In genomic region chr5:37015612-37016310, GRCm38 (mm10) we compare ENCODE assay signal across 10 mouse cellular contexts. TPM values are rescaled to one million over a fixed set of nuclear protein-coding genes. Genes with fewer than 3 reads are reported as not detected.
A peak's percentile ranks its signal among the peaks of the same experiment; 100 is the strongest.
DNase-seq lines count a peak whose midpoint lies in the region; ATAC-seq and TF ChIP-seq lines count a peak whose summit lies in the region.
"Had no signal": no experiment of that assay in that cellular context is flagged by ENCODE, and none has a peak within 500 bp of the region (broad histone marks: within the 10 kb centered on the region; RNA-seq: fewer than 3 reads in every experiment).

No protein-coding gene starts in this region.

- no peak overlapping the region for H3K9ac ChIP-seq in intestine, embryonic 14.5 days (ENCODE audit: low read length)
- no peak overlapping the region for H3K9ac ChIP-seq in intestine, embryonic 15.5 days
- peak overlapping the region; percentile 19; the same call in 1 of the 2 replicates for H3K9ac ChIP-seq in forebrain, postnatal 0 days
- H3K9ac ChIP-seq in limb, embryonic 11.5 days (ENCODE audit: low read length) = no peak overlapping the region
- H3K9ac ChIP-seq: liver, embryonic 15.5 days had no signal

- H3K9me3 ChIP-seq in intestine, embryonic 14.5 days (ENCODE audit: control insufficient read depth, low read length) = no peaks in the 10 kb centered on the region
- H3K9me3 ChIP-seq in intestine, embryonic 15.5 days = no peaks in the 10 kb centered on the region
- H3K9me3 ChIP-seq in forebrain, postnatal 0 days (ENCODE audit: low read length) = no peaks in the 10 kb centered on the region
- H3K9me3 ChIP-seq in limb, embryonic 11.5 days (ENCODE audit: control insufficient read depth, low read length) = no peaks in the 10 kb centered on the region
- H3K9me3 ChIP-seq: liver, embryonic 15.5 days had no signal

- no peak overlapping the region for H3K4me2 ChIP-seq in intestine, embryonic 14.5 days (ENCODE audit: low read length)
- no peak overlapping the region for H3K4me2 ChIP-seq in intestine, embryonic 15.5 days (replicated peaks)
- peak overlapping the region; percentile 49 for H3K4me2 ChIP-seq in forebrain, postnatal 0 days (ENCODE audit: low read depth)
- H3K4me2 ChIP-seq in limb, embryonic 11.5 days (ENCODE audit: low read depth, severe bottlenecking) = no peak overlapping the region
- H3K4me2 ChIP-seq: liver, embryonic 15.5 days had no signal

- TF ChIP-seq POLR2A in cerebellum, adult 2 months (IDR thresholded peaks at IDR 0.05; ENCODE audit: borderline replicate concordance, insufficient read depth, low read length) = no peak
- no peak for TF ChIP-seq POLR2A in olfactory bulb, adult 2 months (IDR thresholded peaks at IDR 0.05; ENCODE audit: insufficient read depth, low read depth, low read length)

- no peak overlapping the region for H3K4me3 ChIP-seq in intestine, embryonic 14.5 days (ENCODE audit: low read depth, low read length)
- no peak overlapping the region for H3K4me3 ChIP-seq in intestine, embryonic 15.5 days (replicated peaks)
- H3K4me3 ChIP-seq in cerebellum, adult 2 months (replicated peaks; ENCODE audit: insufficient read depth, low read depth, low read length) = peak overlapping the region; percentile 60
- H3K4me3 ChIP-seq in forebrain, postnatal 0 days (ENCODE audit: low read depth, low read length) = peak overlapping the region; percentile 23
- H3K4me3 ChIP-seq in limb, embryonic 11.5 days (ENCODE audit: low read depth, low read length) = no peak overlapping the region
- H3K4me3 ChIP-seq in olfactory bulb, adult 2 months (ENCODE audit: insufficient read depth, low read depth, low read length) = peak overlapping the region; percentile 34
- H3K4me3 ChIP-seq: liver, embryonic 15.5 days had no signal

- 6% methylated on average over 27 of the region's 27 CpGs for WGBS in intestine, embryonic 14.5 days
- WGBS in intestine, embryonic 15.5 days = 8% methylated on average over 27 of the region's 27 CpGs
- WGBS in cerebellum, adult 2 months = 5% methylated on average over 27 of the region's 27 CpGs
- 5% methylated on average over 27 of the region's 27 CpGs for WGBS in forebrain, postnatal 0 days
- 8% methylated on average over 27 of the region's 27 CpGs for WGBS in limb, embryonic 11.5 days
- WGBS in olfactory bulb, adult 2 months = 13% methylated on average over 27 of the region's 27 CpGs

- H3K27ac ChIP-seq in intestine, embryonic 14.5 days (ENCODE audit: low read depth) = no peak overlapping the region
- H3K27ac ChIP-seq in intestine, embryonic 15.5 days = no peak overlapping the region
- no peak overlapping the region for H3K27ac ChIP-seq in cerebellum, adult 2 months (ENCODE audit: insufficient read depth, low read length)
- no peak overlapping the region for H3K27ac ChIP-seq in forebrain, postnatal 0 days (ENCODE audit: low read depth, low read length)
- H3K27ac ChIP-seq in limb, embryonic 11.5 days (replicated peaks; ENCODE audit: low read depth, low read length) = no peak overlapping the region
- no peak overlapping the region for H3K27ac ChIP-seq in olfactory bulb, adult 2 months (ENCODE audit: insufficient read depth, low read depth, low read length)
- H3K27ac ChIP-seq: liver, embryonic 15.5 days had no signal

- peak; percentile 80 for DNase-seq in intestine, embryonic 14.5 days (ENCODE audit: low spot score)
- DNase-seq in ES-CJ7 (ENCODE audit: low read depth, low spot score) (peak; percentile 71), adipocyte (ENCODE audit: low spot score) (no peak)
- peak; percentile 54 to 61 for DNase-seq in cerebellum, adult 2 months
- DNase-seq in forebrain, postnatal 0 days = peak; percentile 41
- peak; percentile 80 for DNase-seq in limb, embryonic 11.5 days (ENCODE audit: low spot score)

- ATAC-seq in intestine, embryonic 14.5 days (replicated peaks; ENCODE audit: low FRiP score, low TSS enrichment, low read depth) = no peak
- ATAC-seq in intestine, embryonic 15.5 days = no peak
- peak; percentile 78 for ATAC-seq in forebrain, postnatal 0 days
- ATAC-seq in limb, embryonic 11.5 days (ENCODE audit: insufficient number of reproducible peaks, low FRiP score, low TSS enrichment, low read depth) = no peak

- H3K4me1 ChIP-seq in intestine, embryonic 14.5 days (replicated peaks; ENCODE audit: control insufficient read depth, insufficient read depth, low read length) = no peaks in the 10 kb centered on the region
- no peaks in the 10 kb centered on the region for H3K4me1 ChIP-seq in intestine, embryonic 15.5 days (replicated peaks)
- peaks cover 4% of the 10 kb centered on the region for H3K4me1 ChIP-seq in cerebellum, adult 2 months (ENCODE audit: control insufficient read depth, insufficient read depth, low read length)
- 0 out of 2 replicates have a peak, but pooled peaks cover 6% of the 10 kb centered on the region for H3K4me1 ChIP-seq in forebrain, postnatal 0 days (ENCODE audit: insufficient read depth)
- no peaks in the 10 kb centered on the region for H3K4me1 ChIP-seq in limb, embryonic 11.5 days (ENCODE audit: control insufficient read depth, insufficient read depth, low read length)
- H3K4me1 ChIP-seq in olfactory bulb, adult 2 months (ENCODE audit: control insufficient read depth, insufficient read depth, low read length) = peaks cover 6% of the 10 kb centered on the region
- H3K4me1 ChIP-seq: liver, embryonic 15.5 days had no signal

- H3K36me3 ChIP-seq in intestine, embryonic 14.5 days (ENCODE audit: control insufficient read depth, insufficient read depth, low read length) = no peaks in the 10 kb centered on the region
- H3K36me3 ChIP-seq in intestine, embryonic 15.5 days = no peaks in the 10 kb centered on the region
- H3K36me3 ChIP-seq in forebrain, postnatal 0 days (ENCODE audit: insufficient read depth) = no peaks in the 10 kb centered on the region
- H3K36me3 ChIP-seq in limb, embryonic 11.5 days (ENCODE audit: control insufficient read depth, insufficient read depth, low read length) = no peaks in the 10 kb centered on the region
- H3K36me3 ChIP-seq: liver, embryonic 15.5 days had no signal

- TF ChIP-seq CTCF in cerebellum, adult 2 months (IDR thresholded peaks at IDR 0.05; ENCODE audit: borderline replicate concordance, insufficient read depth, low read depth, low read length) = no peak
- no peak for TF ChIP-seq CTCF in forebrain, postnatal 0 days (IDR thresholded peaks at IDR 0.05; ENCODE audit: low read depth)
- TF ChIP-seq CTCF in olfactory bulb, adult 2 months (IDR thresholded peaks at IDR 0.05; ENCODE audit: insufficient read depth, low read depth, low read length) = no peak

- H3K27me3 ChIP-seq in intestine, embryonic 14.5 days (replicated peaks; ENCODE audit: control insufficient read depth, insufficient read depth, low read length) = no peaks in the 10 kb centered on the region
- H3K27me3 ChIP-seq in intestine, embryonic 15.5 days (replicated peaks) = no peaks in the 10 kb centered on the region
- no peaks in the 10 kb centered on the region for H3K27me3 ChIP-seq in cerebellum, adult 2 months (ENCODE audit: control insufficient read depth, insufficient read depth, low read length)
- peaks cover 4% of the 10 kb centered on the region; the same call in 1 of the 2 replicates for H3K27me3 ChIP-seq in forebrain, postnatal 0 days (ENCODE audit: insufficient read depth, low read length)
- no peaks in the 10 kb centered on the region for H3K27me3 ChIP-seq in limb, embryonic 11.5 days (ENCODE audit: control insufficient read depth, insufficient read depth, low read length)
- H3K27me3 ChIP-seq: liver, embryonic 15.5 days had no signal

RNA-seq across cellular contexts. Expression of gene Wfs1, which starts 26.8 kb away (rescaled TPM):
- polyA plus RNA-seq in intestine, embryonic 14.5 days (2014; fragmentation: Nextera tagmentation; extraction: Ambion mirVana) = 13.3 and 13.6 TPM in 2 replicates
- polyA plus RNA-seq in intestine, embryonic 15.5 days (2015; fragmentation: Nextera tagmentation; extraction: Ambion mirVana) = 12.1 and 14.6 TPM in 2 replicates
- 27.2 and 28.3 TPM in 2 replicates for polyA plus RNA-seq in cerebellum, adult 2 months (2012; rRNA removed)
- total RNA-seq in forebrain, postnatal 0 days (2014; rRNA removed) = 9.6 and 12.9 TPM in 2 replicates
- 10.3 and 16.9 TPM in 2 replicates for polyA plus RNA-seq in forebrain, postnatal 0 days (2015; fragmentation: Nextera tagmentation; extraction: Ambion mirVana)
- 6.3 and 7.1 TPM in 2 replicates for polyA plus RNA-seq in limb, embryonic 11.5 days (2014; fragmentation: Nextera tagmentation; extraction: Ambion mirVana)
- not detected in 2 replicates for polyA plus RNA-seq in olfactory bulb, adult 2 months (2012; ENCODE audit: insufficient read depth, insufficient read length, low replicate concordance, missing spikeins)
- total RNA-seq: MEL had no signal

Comparison
In these comparisons a context has a peak if more than half of its experiments do, and no peak if none do; other contexts are left out.
1. H3K4me3 ChIP-seq: peak in cerebellum, adult 2 months (single experiment), forebrain, postnatal 0 days (single experiment) and olfactory bulb, adult 2 months (single experiment); none in intestine, embryonic 14.5 days (single experiment), intestine, embryonic 15.5 days (single experiment) and limb, embryonic 11.5 days (single experiment).